Mouse (Mus musculus): ENCODE results near the gene Ptgs1. TPM values are rescaled to one million over a fixed set of nuclear protein-coding genes. Genes with fewer than 3 reads are reported as not detected.
A peak's percentile ranks its signal among the peaks of the same experiment; 100 is the strongest.

Gene Ptgs1
- polyA plus RNA-seq, 1 experiment from 2014 or later: 36.2 TPM

GRCm38 (mm10) chr2:36223436-36223835 lies 6.8 kb upstream of the Ptgs1 start:
- Histone ChIP-seq H3K9ac (ENCODE audit: low read length) (no peak overlapping the region), H3K9me3 (ENCODE audit: control insufficient read depth, low read length) (no peaks in the 10 kb centered on the region), H3K4me1 (replicated peaks; ENCODE audit: control insufficient read depth, insufficient read depth) (no peaks in the 10 kb centered on the region), H3K36me3 (ENCODE audit: control insufficient read depth, insufficient read depth, low read length) (no peaks in the 10 kb centered on the region), H3K4me2 (replicated peaks; ENCODE audit: low read depth) (no peak overlapping the region), H3K27me3 (ENCODE audit: control insufficient read depth, insufficient read depth, low read length) (no peaks in the 10 kb centered on the region), H3K4me3 (ENCODE audit: low read depth, low read length) (no peak overlapping the region), H3K27ac (replicated peaks) (peak overlapping the region; percentile 20; the same call in 1 of the 2 replicates)
- no peak for TF ChIP-seq EP300 (optimal IDR thresholded peaks at IDR 0.05)
- no peak for TF ChIP-seq CTCF (IDR thresholded peaks at IDR 0.05; ENCODE audit: low read depth)
- ATAC-seq (ENCODE audit: low FRiP score, low TSS enrichment) (no peak), DNase-seq (ENCODE audit: low spot score) (no peak)

GRCm38 (mm10) chr2:36224153-36224552 lies 6.1 kb upstream of the Ptgs1 start:
- 67% methylated on average over 7 of the region's 7 CpGs for WGBS
- DNase-seq (ENCODE audit: low spot score): no peak
- Histone ChIP-seq H3K27me3 (ENCODE audit: control insufficient read depth, insufficient read depth, low read length) (no peaks in the 10 kb centered on the region), H3K4me1 (replicated peaks; ENCODE audit: control insufficient read depth, insufficient read depth) (no peaks in the 10 kb centered on the region), H3K9me3 (ENCODE audit: control insufficient read depth, low read length) (no peaks in the 10 kb centered on the region), H3K4me3 (ENCODE audit: low read depth, low read length) (no peak overlapping the region), H3K4me2 (replicated peaks; ENCODE audit: low read depth) (no peak overlapping the region), H3K36me3 (ENCODE audit: control insufficient read depth, insufficient read depth, low read length) (no peaks in the 10 kb centered on the region), H3K27ac (replicated peaks) (peak overlapping the region; percentile 30; the same call in 1 of the 2 replicates), H3K9ac (ENCODE audit: low read length) (no peak overlapping the region)
- ATAC-seq (ENCODE audit: low FRiP score, low TSS enrichment): 0 out of 2 replicates have a peak, but pooled peaks have one; percentile 31
- TF ChIP-seq CTCF (IDR thresholded peaks at IDR 0.05; ENCODE audit: low read depth) (no peak), EP300 (optimal IDR thresholded peaks at IDR 0.05) (peak; percentile 60)

DNA sequence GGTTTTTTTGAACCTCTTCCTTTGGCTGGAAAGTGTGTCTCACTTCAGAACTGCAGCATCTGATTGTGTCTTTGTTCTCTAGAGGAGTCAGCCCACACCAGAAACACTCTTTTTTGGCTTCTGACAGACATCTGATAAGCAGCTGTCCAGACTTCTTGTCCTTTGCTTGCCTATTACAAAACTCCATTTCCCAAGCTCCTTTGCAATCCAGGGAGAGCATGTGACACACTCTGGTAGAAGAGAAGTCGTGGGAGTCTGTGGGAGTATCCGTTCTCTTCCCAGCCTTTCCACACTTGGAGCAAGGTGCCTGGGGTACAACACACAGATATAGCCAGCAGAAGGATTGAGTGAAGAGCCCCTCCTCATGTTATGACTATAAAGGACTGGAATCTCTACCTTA lies 5.6 kb upstream of the Ptgs1 start:
- WGBS: 20% methylated on average over 2 of the region's 2 CpGs
- Histone ChIP-seq H3K9ac (ENCODE audit: low read length) (no peak overlapping the region), H3K4me1 (replicated peaks; ENCODE audit: control insufficient read depth, insufficient read depth) (no peaks in the 10 kb centered on the region), H3K4me3 (ENCODE audit: low read depth, low read length) (no peak overlapping the region), H3K27ac (replicated peaks) (peak overlapping the region; percentile 30; the same call in 1 of the 2 replicates), H3K9me3 (ENCODE audit: control insufficient read depth, low read length) (no peaks in the 10 kb centered on the region), H3K36me3 (ENCODE audit: control insufficient read depth, insufficient read depth, low read length) (no peaks in the 10 kb centered on the region), H3K4me2 (replicated peaks; ENCODE audit: low read depth) (no peak overlapping the region), H3K27me3 (ENCODE audit: control insufficient read depth, insufficient read depth, low read length) (no peaks in the 10 kb centered on the region)
- ATAC-seq (ENCODE audit: low FRiP score, low TSS enrichment): no peak
- no peak for DNase-seq (ENCODE audit: low spot score)
- TF ChIP-seq EP300 (optimal IDR thresholded peaks at IDR 0.05) (no peak), CTCF (IDR thresholded peaks at IDR 0.05; ENCODE audit: low read depth) (no peak)

DNA sequence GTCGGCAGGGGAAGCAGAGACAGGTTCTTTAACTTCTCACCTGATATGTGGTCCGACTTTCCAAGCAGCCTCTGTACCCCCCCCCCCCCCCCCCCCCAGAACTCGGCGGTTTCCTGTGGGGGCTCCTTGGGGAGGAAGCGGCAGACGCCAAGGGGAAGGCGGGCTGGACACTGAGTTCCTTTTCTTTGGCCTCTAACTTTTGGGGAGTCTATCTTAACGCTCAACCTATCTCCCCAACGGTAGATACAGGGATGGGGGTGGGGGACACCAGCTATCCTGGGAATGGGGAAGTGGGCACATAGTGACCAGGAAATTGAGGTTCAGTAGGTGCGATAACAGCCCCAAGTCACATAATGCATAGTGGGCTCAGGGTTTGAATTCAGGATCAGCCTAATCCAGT lies 741 bp downstream of the Ptgs1 start:
- TF ChIP-seq EP300 (optimal IDR thresholded peaks at IDR 0.05): no peak
- TF ChIP-seq CTCF (IDR thresholded peaks at IDR 0.05; ENCODE audit: low read depth): no peak
- no peaks in the 10 kb centered on the region for H3K36me3 ChIP-seq (ENCODE audit: control insufficient read depth, insufficient read depth, low read length)
- H3K4me2 ChIP-seq (replicated peaks; ENCODE audit: low read depth): peak overlapping the region; percentile 74
- peak overlapping the region; percentile 73 for H3K9ac ChIP-seq (ENCODE audit: low read length)
- H3K4me3 ChIP-seq (ENCODE audit: low read depth, low read length): peak overlapping the region; percentile 57
- H3K4me1 ChIP-seq (replicated peaks; ENCODE audit: control insufficient read depth, insufficient read depth): peaks cover 4% of the 10 kb centered on the region
- WGBS: 23% methylated on average over 4 of the region's 10 CpGs
- H3K27me3 ChIP-seq (ENCODE audit: control insufficient read depth, insufficient read depth, low read length): no peaks in the 10 kb centered on the region
- no peaks in the 10 kb centered on the region for H3K9me3 ChIP-seq (ENCODE audit: control insufficient read depth, low read length)
- peak overlapping the region; percentile 70 for H3K27ac ChIP-seq (replicated peaks)
- ATAC-seq (ENCODE audit: low FRiP score, low TSS enrichment) (no peak), DNase-seq (ENCODE audit: low spot score) (no peak)

DNA sequence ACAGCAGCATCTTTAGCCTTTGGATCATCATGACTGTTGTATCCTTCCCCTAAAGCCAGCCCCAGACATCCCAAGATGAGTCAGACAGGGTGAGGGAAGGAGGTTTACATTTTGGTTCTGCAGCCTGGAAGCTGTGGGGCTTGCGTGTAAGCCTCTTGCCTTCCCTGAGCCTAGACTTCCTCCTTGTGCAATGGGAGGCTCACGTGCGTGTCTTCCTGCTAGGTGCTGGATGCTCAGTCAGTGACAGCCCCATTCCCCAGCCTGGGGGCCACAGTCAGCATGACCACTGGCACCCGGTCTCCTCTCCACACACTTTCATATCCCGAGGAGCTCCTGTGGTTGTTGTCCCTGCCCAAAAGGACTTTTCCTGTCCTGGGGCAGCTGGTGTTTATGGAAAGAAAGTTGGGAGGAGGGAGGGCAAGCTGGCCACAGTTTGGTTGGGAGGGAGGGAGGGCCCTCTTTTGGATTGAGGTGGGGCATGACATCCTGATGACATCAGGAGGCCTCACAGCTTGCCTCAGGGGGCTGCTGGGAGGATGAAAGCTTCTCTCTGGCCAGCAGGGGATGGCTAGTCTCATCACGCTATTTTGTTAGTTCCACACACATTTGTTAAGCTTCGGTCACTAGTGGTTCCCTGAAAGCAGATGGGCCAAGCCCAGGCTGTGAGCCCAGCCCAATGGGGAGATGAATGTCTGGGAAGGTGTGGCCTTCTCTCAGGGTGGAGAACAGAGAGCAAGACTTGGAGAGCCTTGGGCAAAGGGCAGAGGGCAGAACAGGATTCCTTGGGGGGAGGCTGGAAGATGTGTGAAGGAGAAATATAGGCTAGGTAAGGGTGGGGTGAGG lies 4.5 kb downstream of the Ptgs1 start:
- TF ChIP-seq CTCF (IDR thresholded peaks at IDR 0.05; ENCODE audit: low read depth) (peak; percentile 47), EP300 (optimal IDR thresholded peaks at IDR 0.05) (no peak)
- H3K9me3 ChIP-seq (ENCODE audit: control insufficient read depth, low read length): no peaks in the 10 kb centered on the region
- peaks cover 4% of the 10 kb centered on the region for H3K4me1 ChIP-seq (replicated peaks; ENCODE audit: control insufficient read depth, insufficient read depth)
- 0 out of 2 replicates have a peak, but pooled peaks cover 4% of the 10 kb centered on the region for H3K36me3 ChIP-seq (ENCODE audit: control insufficient read depth, insufficient read depth, low read length)
- H3K27me3 ChIP-seq (ENCODE audit: control insufficient read depth, insufficient read depth, low read length): no peaks in the 10 kb centered on the region
- 35% methylated on average over 7 of the region's 7 CpGs for WGBS
- ATAC-seq (ENCODE audit: low FRiP score, low TSS enrichment) (peak; percentile 58), DNase-seq (ENCODE audit: low spot score) (no peak)
- H3K9ac ChIP-seq (ENCODE audit: low read length): no peak overlapping the region
- no peak overlapping the region for H3K4me3 ChIP-seq (ENCODE audit: low read depth, low read length)
- H3K27ac ChIP-seq (replicated peaks): peak overlapping the region; percentile 67
- no peak overlapping the region for H3K4me2 ChIP-seq (replicated peaks; ENCODE audit: low read depth)

GRCm38 (mm10) chr2:36235917-36236316 lies 5.7 kb downstream of the Ptgs1 start:
- H3K4me1 ChIP-seq (replicated peaks; ENCODE audit: control insufficient read depth, insufficient read depth): peaks cover 4% of the 10 kb centered on the region
- TF ChIP-seq CTCF (IDR thresholded peaks at IDR 0.05; ENCODE audit: low read depth) (no peak), EP300 (optimal IDR thresholded peaks at IDR 0.05) (no peak)
- ATAC-seq (ENCODE audit: low FRiP score, low TSS enrichment) (peak; percentile 25), DNase-seq (ENCODE audit: low spot score) (no peak)
- no peak overlapping the region for H3K9ac ChIP-seq (ENCODE audit: low read length)
- peak overlapping the region; percentile 53; the same call in 1 of the 2 replicates for H3K27ac ChIP-seq (replicated peaks)
- H3K36me3 ChIP-seq (ENCODE audit: control insufficient read depth, insufficient read depth, low read length): 0 out of 2 replicates have a peak, but pooled peaks cover 6% of the 10 kb centered on the region
- no peaks in the 10 kb centered on the region for H3K9me3 ChIP-seq (ENCODE audit: control insufficient read depth, low read length)
- H3K4me2 ChIP-seq (replicated peaks; ENCODE audit: low read depth): no peak overlapping the region
- H3K4me3 ChIP-seq (ENCODE audit: low read depth, low read length): no peak overlapping the region
- 13% methylated on average over 4 of the region's 4 CpGs for WGBS
- H3K27me3 ChIP-seq (ENCODE audit: control insufficient read depth, insufficient read depth, low read length): no peaks in the 10 kb centered on the region

All from stomach, postnatal 0 days (tissue).